Mouse (Mus musculus) MEL (cell line): Measurements from ENCODE around the gene Shroom2.

Experiments
- CTCF ChIP-seq, 3 experiments: IDR thresholded peaks in 2 of 3; conservative IDR thresholded peaks in 1 of 3; 2 replicates each; pipeline ENCODE4 v1.5.1; 2011 to 2012; ENCODE audit warnings: low read length in 3 of 3, low read depth in 2 of 3, mild to moderate bottlenecking in 2 of 3, improper control_type of control experiment in 1 of 3, inconsistent platforms in 1 of 3, mixed read lengths in 1 of 3, moderate library complexity in 1 of 3; ENCODE audit not compliant: control insufficient read depth in 1 of 3, insufficient read depth in 1 of 3, poor library complexity in 1 of 3, severe bottlenecking in 1 of 3
- EP300 ChIP-seq, 2 experiments: IDR thresholded peaks; 2 replicates each; pipeline ENCODE4 v1.6.1; 2011; ENCODE audit warnings: improper control_type of control experiment in 2 of 2, low read length in 2 of 2, low read depth in 1 of 2, mild to moderate bottlenecking in 1 of 2
- ETS1 ChIP-seq: IDR thresholded peaks from 2 replicates; pipeline ENCODE4 v1.6.1; 2012; ENCODE audit warnings: low read depth, mild to moderate bottlenecking, inconsistent platforms, low read length, improper control_type of control experiment, moderate library complexity
- MAX ChIP-seq: IDR thresholded peaks from 2 replicates; pipeline ENCODE4 v1.6.1; 2011; ENCODE audit warnings: low read length, improper control_type of control experiment
- POLR2A ChIP-seq, 2 experiments: IDR thresholded peaks; 2 replicates each; pipeline ENCODE4 v1.6.1; 2011 to 2012; ENCODE audit warnings: low read length in 2 of 2, mild to moderate bottlenecking in 2 of 2, control low read depth in 1 of 2, improper control_type of control experiment in 1 of 2, low read depth in 1 of 2, moderate library complexity in 1 of 2; ENCODE audit not compliant: control insufficient read depth in 1 of 2, insufficient read depth in 1 of 2, poor library complexity in 1 of 2
- POLR2AphosphoS2 ChIP-seq: IDR thresholded peaks from 2 replicates; pipeline ENCODE4 v1.6.1; 2011; ENCODE audit warnings: low read length, improper control_type of control experiment
- USF2 ChIP-seq, 2 experiments: IDR thresholded peaks; 2 replicates each; pipeline ENCODE4 v1.6.1; 2011 to 2012; ENCODE audit warnings: improper control_type of control experiment in 2 of 2, low read length in 2 of 2, borderline replicate concordance in 1 of 2, inconsistent platforms in 1 of 2, low read depth in 1 of 2, mild to moderate bottlenecking in 1 of 2; ENCODE audit not compliant: insufficient read depth in 1 of 2

- TF ChIP-seq POLR2A (IDR thresholded peaks at IDR 0.05; ENCODE audit: control insufficient read depth in 1 of 2, insufficient read depth in 1 of 2, low read depth in 1 of 2, low read length in 2 of 2, poor library complexity in 1 of 2) = no peak
- TF ChIP-seq USF2 (IDR thresholded peaks at IDR 0.05; ENCODE audit: borderline replicate concordance in 1 of 2, insufficient read depth in 1 of 2, low read depth in 1 of 2, low read length in 2 of 2) = no peak
- TF ChIP-seq POLR2AphosphoS2 = no peak
- TF ChIP-seq CTCF (IDR thresholded peaks at IDR 0.05 in 2 of 3, conservative IDR thresholded peaks at IDR 0.05 in 1 of 3; ENCODE audit: control insufficient read depth in 1 of 3, insufficient read depth in 1 of 3, low read depth in 2 of 3, low read length in 3 of 3, poor library complexity in 1 of 3, severe bottlenecking in 1 of 3) = no peak
- no peak for TF ChIP-seq ETS1
- no peak for TF ChIP-seq MAX
- no peak for TF ChIP-seq EP300 (IDR thresholded peaks at IDR 0.05; ENCODE audit: low read depth in 1 of 2, low read length in 2 of 2)
Observed at GRCm38 (mm10) chrX:152762437-152762836, 6.8 kb downstream of the Shroom2 start.
